Mouse (Mus musculus) heart, embryonic 13.5 days (tissue): ENCODE data around the gene Gpsm1. TPM values are rescaled to one million over a fixed set of nuclear protein-coding genes. Genes with fewer than 3 reads are reported as not detected.

ENCODE experiments used
- ATAC-seq: fragments of 200-750 bp; cut with Nextera tagmentation; 2 replicates; pipeline ENCODE4 v1.8.0; 2017; ENCODE audit warnings: moderate TSS enrichment; ENCODE audit not compliant: insufficient number of reproducible peaks, low FRiP score, low TSS enrichment; ENCODE audit errors: extremely low read depth
- H3K27ac ChIP-seq: fragments of 300-500 bp; sonication (generic); replicated peaks from 2 replicates; pipeline ENCODE4 v1.5.1; 2015; ENCODE audit warnings: moderate library complexity, mild to moderate bottlenecking, inconsistent platforms
- H3K27me3 ChIP-seq: fragments of 300-500 bp; sonication (generic); replicated peaks from 2 replicates; pipeline ENCODE4 v1.6.1; 2015; ENCODE audit warnings: mild to moderate bottlenecking, inconsistent platforms
- H3K36me3 ChIP-seq: fragments of 300-500 bp; sonication (generic); 2 replicates; pipeline ENCODE4 v1.6.1; 2015; ENCODE audit warnings: mild to moderate bottlenecking, inconsistent platforms
- H3K4me1 ChIP-seq: fragments of 300-500 bp; sonication (generic); 2 replicates; pipeline ENCODE4 v1.6.1; 2015; ENCODE audit warnings: inconsistent platforms
- H3K4me2 ChIP-seq: fragments of 300-500 bp; sonication (generic); 2 replicates; pipeline ENCODE4 v1.6.1; 2015; ENCODE audit warnings: inconsistent platforms, mild to moderate bottlenecking, moderate library complexity
- H3K4me3 ChIP-seq: fragments of 300-500 bp; sonication (generic); 2 replicates; pipeline ENCODE4 v1.5.1; 2015; ENCODE audit warnings: moderate library complexity, mild to moderate bottlenecking, inconsistent platforms
- H3K9ac ChIP-seq: fragments of 300-500 bp; sonication (generic); 2 replicates; pipeline ENCODE4 v1.6.1; 2015; ENCODE audit warnings: inconsistent platforms, mild to moderate bottlenecking, moderate library complexity
- H3K9me3 ChIP-seq: fragments of 300-500 bp; sonication (generic); 2 replicates; pipeline ENCODE4 v1.6.1; 2016; ENCODE audit warnings: inconsistent platforms
- WGBS: fragments of 180-500 bp; shearing (Covaris S2); methylation state at CpG from one replicate; pipeline ENCODE4 v1.1.7; 2015; ENCODE audit warnings: mixed read lengths; 5-methylcytosine and 5-hydroxymethylcytosine counted together
- polyA plus RNA-seq: library from polyadenylated mRNA; unstranded; fragments of >200 nt; fragmentation: Nextera tagmentation; extraction: Ambion mirVana; gene quantifications from 2 replicates; pipeline ENCODE4 v1.2.1, GENCODE M21; 2015

Gpsm1 gene
- polyA plus RNA-seq, 1 experiment from 2014 or later, result 37.3 TPM

DNA sequence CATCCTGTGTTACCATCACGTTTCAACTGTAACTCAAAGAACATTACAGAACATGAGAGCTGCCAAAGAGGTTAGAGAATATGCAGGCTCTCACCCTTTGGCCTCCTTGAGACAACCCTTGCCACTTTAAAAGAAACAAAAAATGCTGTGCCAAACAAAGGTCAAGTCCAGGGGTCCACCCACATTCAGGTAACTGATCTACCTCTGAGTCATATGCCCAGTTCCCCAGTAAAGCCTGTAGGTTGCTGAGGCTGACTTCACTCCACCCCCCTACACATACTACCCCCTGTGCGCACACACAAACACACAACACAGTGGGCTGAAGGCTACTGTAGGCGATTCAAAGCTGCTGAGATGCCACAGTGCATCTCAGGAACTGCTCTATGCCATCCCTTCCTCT, 72.4 kb downstream of the Gpsm1 start:
- peaks cover 22% of the 10 kb centered on the region for H3K4me1 ChIP-seq
- peak overlapping the region; percentile 86 for H3K9ac ChIP-seq
- H3K9me3 ChIP-seq, result no peaks in the 10 kb centered on the region
- H3K4me2 ChIP-seq, result peak overlapping the region; percentile 87
- H3K4me3 ChIP-seq, result peak overlapping the region; percentile 86
- no peak overlapping the region for H3K27ac ChIP-seq
- no peak for ATAC-seq
- peaks cover 72% of the 10 kb centered on the region for H3K36me3 ChIP-seq
- 84% methylated on average over 3 of the region's 3 CpGs for WGBS
- H3K27me3 ChIP-seq, result no peaks in the 10 kb centered on the region

GRCm38 (mm10) chr2:26388682-26389153, 73.4 kb downstream of the Gpsm1 start:
- H3K4me2 ChIP-seq, result peak overlapping the region; percentile 87
- H3K27me3 ChIP-seq, result no peaks in the 10 kb centered on the region
- H3K4me3 ChIP-seq, result peak overlapping the region; percentile 86
- ATAC-seq, result no peak
- peaks cover 22% of the 10 kb centered on the region for H3K4me1 ChIP-seq
- H3K27ac ChIP-seq, result peak overlapping the region; percentile 34
- under 1% methylated on average over 45 of the region's 45 CpGs for WGBS
- H3K9ac ChIP-seq, result peak overlapping the region; percentile 86
- peaks cover 72% of the 10 kb centered on the region for H3K36me3 ChIP-seq
- H3K9me3 ChIP-seq, result no peaks in the 10 kb centered on the region

- Histone ChIP-seq H3K9me3 (no peaks in the 10 kb centered on the region), H3K9ac (peak within 1 kb of the TSS; percentile 86), H3K27me3 (no peaks in the 10 kb centered on the region), H3K27ac (peak within 1 kb of the TSS; percentile 34), H3K4me3 (peak within 1 kb of the TSS; percentile 86), H3K36me3 (peaks cover 72% of the 10 kb centered on the region), H3K4me2 (peak within 1 kb of the TSS; percentile 87), H3K4me1 (peaks cover 22% of the 10 kb centered on the region)
- ATAC-seq, result peak; percentile 52; the same call in 1 of the 2 replicates
- under 1% methylated on average over 57 of the region's 60 CpGs for WGBS
Measured at GRCm38 (mm10) chr2:26389154-26389690, 73.9 kb downstream of the Gpsm1 start, which contains the start of the genes Entr1 and Pmpca. TSS of gene Entr1 (minus strand) at chr2:26389316. TSS of gene Pmpca (plus strand) at chr2:26389339.

- no peak overlapping the region for H3K27ac ChIP-seq
- H3K27me3 ChIP-seq, result no peaks in the 10 kb centered on the region
- H3K4me3 ChIP-seq, result no peak overlapping the region
- no peak for ATAC-seq
- peaks cover 72% of the 10 kb centered on the region for H3K36me3 ChIP-seq
- WGBS, result 79% methylated on average over 3 of the region's 3 CpGs
- no peak overlapping the region for H3K4me2 ChIP-seq
- peaks cover 22% of the 10 kb centered on the region for H3K4me1 ChIP-seq
- no peaks in the 10 kb centered on the region for H3K9me3 ChIP-seq
- H3K9ac ChIP-seq, result peak overlapping the region; percentile 1; the same call in 1 of the 2 replicates
Measured at GRCm38 (mm10) chr2:26390954-26391353, 75.6 kb downstream of the Gpsm1 start.

GRCm38 (mm10) chr2:26391617-26392016, 76.3 kb downstream of the Gpsm1 start:
- no peak for ATAC-seq
- Histone ChIP-seq H3K4me1 (peaks cover 22% of the 10 kb centered on the region), H3K9me3 (no peaks in the 10 kb centered on the region), H3K27ac (no peak overlapping the region), H3K4me3 (no peak overlapping the region), H3K9ac (no peak overlapping the region), H3K36me3 (peaks cover 72% of the 10 kb centered on the region), H3K4me2 (no peak overlapping the region), H3K27me3 (no peaks in the 10 kb centered on the region)
- WGBS, result 90% methylated on average over 6 of the region's 6 CpGs

Other genes with a start within 250 kb of the Gpsm1 start
- 5.4 and 6.1 TPM in 2 replicates for gene Nacc2, start 192.3 kb upstream of the Gpsm1 start, polyA plus RNA-seq
- gene Lhx3, start 107.2 kb upstream of the Gpsm1 start, polyA plus RNA-seq, result 0.23 TPM in 1 of 2 replicates, not detected in the other
- 11.3 and 11.6 TPM in 2 replicates for gene Qsox2, start 78.0 kb upstream of the Gpsm1 start, polyA plus RNA-seq
- gene Ccdc187, start 21.0 kb upstream of the Gpsm1 start, polyA plus RNA-seq, result 0.10 and 0.24 TPM in 2 replicates
- gene Dnlz, start 36.6 kb downstream of the Gpsm1 start, polyA plus RNA-seq, result 27.5 and 28.7 TPM in 2 replicates
- 0.41 and 0.62 TPM in 2 replicates for gene Card9, start 45.4 kb downstream of the Gpsm1 start, polyA plus RNA-seq
- gene Snapc4, start 65.1 kb downstream of the Gpsm1 start, polyA plus RNA-seq, result 15.7 and 18.9 TPM in 2 replicates
- gene Entr1, start 73.8 kb downstream of the Gpsm1 start, polyA plus RNA-seq, result 70.8 and 72.4 TPM in 2 replicates
- 115 and 123 TPM in 2 replicates for gene Pmpca, start 73.8 kb downstream of the Gpsm1 start, polyA plus RNA-seq
- gene Inpp5e, start 93.7 kb downstream of the Gpsm1 start, polyA plus RNA-seq, result 13.2 and 15.5 TPM in 2 replicates
- gene Sec16a, start 129.7 kb downstream of the Gpsm1 start, polyA plus RNA-seq, result 12.8 and 13.8 TPM in 2 replicates
- gene Notch1, start 201.1 kb downstream of the Gpsm1 start, polyA plus RNA-seq, result 11.4 and 12.1 TPM in 2 replicates